Mouse (Mus musculus): ENCODE measurements around the gene Fggy. TPM values are rescaled to one million over a fixed set of nuclear protein-coding genes. Genes with fewer than 3 reads are reported as not detected.

Gene Fggy
- polyA plus RNA-seq, 1 experiment from 2014 or later = 7.9 TPM

- no peak for DNase-seq (ENCODE audit: low spot score)
- Histone ChIP-seq H3K9me3 (ENCODE audit: control insufficient read depth, low read length) (no peaks in the 10 kb centered on the region), H3K4me2 (no peak overlapping the region), H3K36me3 (ENCODE audit: control insufficient read depth, insufficient read depth, low read length) (no peaks in the 10 kb centered on the region), H3K4me3 (ENCODE audit: low read depth, low read length) (no peak overlapping the region), H3K4me1 (replicated peaks; ENCODE audit: control insufficient read depth, insufficient read depth, low read length) (no peaks in the 10 kb centered on the region), H3K27ac (ENCODE audit: low read depth, low read length) (no peak overlapping the region), H3K27me3 (replicated peaks; ENCODE audit: control insufficient read depth, insufficient read depth, low read length) (no peaks in the 10 kb centered on the region), H3K9ac (ENCODE audit: low read depth, low read length) (no peak overlapping the region)
- WGBS = 70% methylated on average over 4 of the region's 4 CpGs
- ATAC-seq (replicated peaks; ENCODE audit: low FRiP score) = no peak
Measured at GRCm38 (mm10) chr4:95884184-95885145, 327.2 kb downstream of the Fggy start.

- no peaks in the 10 kb centered on the region for H3K36me3 ChIP-seq (ENCODE audit: control insufficient read depth, insufficient read depth, low read length)
- H3K27me3 ChIP-seq (replicated peaks; ENCODE audit: control insufficient read depth, insufficient read depth, low read length) = no peaks in the 10 kb centered on the region
- no peak for DNase-seq (ENCODE audit: low spot score)
- H3K27ac ChIP-seq (ENCODE audit: low read depth, low read length) = no peak overlapping the region
- no peak overlapping the region for H3K4me2 ChIP-seq
- no peak for ATAC-seq (replicated peaks; ENCODE audit: low FRiP score)
- no peak overlapping the region for H3K9ac ChIP-seq (ENCODE audit: low read depth, low read length)
- no peaks in the 10 kb centered on the region for H3K4me1 ChIP-seq (replicated peaks; ENCODE audit: control insufficient read depth, insufficient read depth, low read length)
- no peak overlapping the region for H3K4me3 ChIP-seq (ENCODE audit: low read depth, low read length)
- H3K9me3 ChIP-seq (ENCODE audit: control insufficient read depth, low read length) = no peaks in the 10 kb centered on the region
- WGBS = 62% methylated on average over 2 of the region's 2 CpGs
Measured at GRCm38 (mm10) chr4:95895199-95895754, 338.0 kb downstream of the Fggy start.

GRCm38 (mm10) chr4:95896571-95896970 is 339.3 kb downstream of the Fggy start:
- Histone ChIP-seq H3K9ac (ENCODE audit: low read depth, low read length) (no peak overlapping the region), H3K27ac (ENCODE audit: low read depth, low read length) (no peak overlapping the region), H3K4me3 (ENCODE audit: low read depth, low read length) (no peak overlapping the region), H3K4me2 (no peak overlapping the region), H3K9me3 (ENCODE audit: control insufficient read depth, low read length) (no peaks in the 10 kb centered on the region), H3K4me1 (replicated peaks; ENCODE audit: control insufficient read depth, insufficient read depth, low read length) (no peaks in the 10 kb centered on the region), H3K27me3 (replicated peaks; ENCODE audit: control insufficient read depth, insufficient read depth, low read length) (no peaks in the 10 kb centered on the region), H3K36me3 (ENCODE audit: control insufficient read depth, insufficient read depth, low read length) (no peaks in the 10 kb centered on the region)
- no peak for DNase-seq (ENCODE audit: low spot score)
- ATAC-seq (replicated peaks; ENCODE audit: low FRiP score) = no peak
- 60% methylated on average over 5 of the region's 5 CpGs for WGBS

GRCm38 (mm10) chr4:95897236-95897874 is 340.0 kb downstream of the Fggy start:
- Histone ChIP-seq H3K9me3 (ENCODE audit: control insufficient read depth, low read length) (no peaks in the 10 kb centered on the region), H3K27ac (ENCODE audit: low read depth, low read length) (no peak overlapping the region), H3K27me3 (replicated peaks; ENCODE audit: control insufficient read depth, insufficient read depth, low read length) (no peaks in the 10 kb centered on the region), H3K36me3 (ENCODE audit: control insufficient read depth, insufficient read depth, low read length) (no peaks in the 10 kb centered on the region), H3K4me1 (replicated peaks; ENCODE audit: control insufficient read depth, insufficient read depth, low read length) (no peaks in the 10 kb centered on the region), H3K4me3 (ENCODE audit: low read depth, low read length) (no peak overlapping the region), H3K9ac (ENCODE audit: low read depth, low read length) (no peak overlapping the region), H3K4me2 (no peak overlapping the region)
- DNase-seq (ENCODE audit: low spot score) (no peak), ATAC-seq (replicated peaks; ENCODE audit: low FRiP score) (no peak)
- 81% methylated on average over 7 of the region's 7 CpGs for WGBS

GRCm38 (mm10) chr4:95898714-95899113 is 341.4 kb downstream of the Fggy start:
- Histone ChIP-seq H3K27me3 (replicated peaks; ENCODE audit: control insufficient read depth, insufficient read depth, low read length) (no peaks in the 10 kb centered on the region), H3K4me2 (no peak overlapping the region), H3K4me1 (replicated peaks; ENCODE audit: control insufficient read depth, insufficient read depth, low read length) (no peaks in the 10 kb centered on the region), H3K4me3 (ENCODE audit: low read depth, low read length) (no peak overlapping the region), H3K27ac (ENCODE audit: low read depth, low read length) (no peak overlapping the region), H3K9me3 (ENCODE audit: control insufficient read depth, low read length) (no peaks in the 10 kb centered on the region), H3K36me3 (ENCODE audit: control insufficient read depth, insufficient read depth, low read length) (no peaks in the 10 kb centered on the region), H3K9ac (ENCODE audit: low read depth, low read length) (no peak overlapping the region)
- DNase-seq (ENCODE audit: low spot score) (no peak), ATAC-seq (replicated peaks; ENCODE audit: low FRiP score) (no peak)
- 45% methylated on average over 5 of the region's 6 CpGs for WGBS

- ATAC-seq (replicated peaks; ENCODE audit: low FRiP score) = no peak
- Histone ChIP-seq H3K9me3 (ENCODE audit: control insufficient read depth, low read length) (no peaks in the 10 kb centered on the region), H3K4me1 (replicated peaks; ENCODE audit: control insufficient read depth, insufficient read depth, low read length) (no peaks in the 10 kb centered on the region), H3K9ac (ENCODE audit: low read depth, low read length) (no peak overlapping the region), H3K27me3 (replicated peaks; ENCODE audit: control insufficient read depth, insufficient read depth, low read length) (no peaks in the 10 kb centered on the region), H3K4me3 (ENCODE audit: low read depth, low read length) (no peak overlapping the region), H3K27ac (ENCODE audit: low read depth, low read length) (no peak overlapping the region), H3K36me3 (ENCODE audit: control insufficient read depth, insufficient read depth, low read length) (no peaks in the 10 kb centered on the region), H3K4me2 (no peak overlapping the region)
- 58% methylated on average over 4 of the region's 4 CpGs for WGBS
- DNase-seq (ENCODE audit: low spot score) = no peak
Measured at GRCm38 (mm10) chr4:95899926-95900712, 342.8 kb downstream of the Fggy start.

- DNase-seq (ENCODE audit: low spot score) (no peak), ATAC-seq (replicated peaks; ENCODE audit: low FRiP score) (no peak)
Measured at GRCm38 (mm10) chr4:95900815-95901214, 343.5 kb downstream of the Fggy start.

GRCm38 (mm10) chr4:95906141-95906540 is 348.8 kb downstream of the Fggy start:
- no peaks in the 10 kb centered on the region for H3K4me1 ChIP-seq (replicated peaks; ENCODE audit: control insufficient read depth, insufficient read depth, low read length)
- H3K4me2 ChIP-seq = no peak overlapping the region
- no peak overlapping the region for H3K27ac ChIP-seq (ENCODE audit: low read depth, low read length)
- H3K9ac ChIP-seq (ENCODE audit: low read depth, low read length) = no peak overlapping the region
- H3K4me3 ChIP-seq (ENCODE audit: low read depth, low read length) = no peak overlapping the region
- H3K36me3 ChIP-seq (ENCODE audit: control insufficient read depth, insufficient read depth, low read length) = no peaks in the 10 kb centered on the region
- ATAC-seq (replicated peaks; ENCODE audit: low FRiP score) (no peak), DNase-seq (ENCODE audit: low spot score) (no peak)
- no peaks in the 10 kb centered on the region for H3K27me3 ChIP-seq (replicated peaks; ENCODE audit: control insufficient read depth, insufficient read depth, low read length)
- H3K9me3 ChIP-seq (ENCODE audit: control insufficient read depth, low read length) = no peaks in the 10 kb centered on the region

More at GRCm38 (mm10) chr4:95900815-95901214, 343.5 kb downstream of the Fggy start:
- H3K4me1 ChIP-seq (replicated peaks; ENCODE audit: control insufficient read depth, insufficient read depth, low read length) = no peaks in the 10 kb centered on the region
- H3K27ac ChIP-seq (ENCODE audit: low read depth, low read length) = no peak overlapping the region
- H3K9ac ChIP-seq (ENCODE audit: low read depth, low read length) = no peak overlapping the region
- WGBS = 63% methylated on average over 1 of the region's 1 CpGs
- no peaks in the 10 kb centered on the region for H3K9me3 ChIP-seq (ENCODE audit: control insufficient read depth, low read length)
- no peaks in the 10 kb centered on the region for H3K27me3 ChIP-seq (replicated peaks; ENCODE audit: control insufficient read depth, insufficient read depth, low read length)
- no peaks in the 10 kb centered on the region for H3K36me3 ChIP-seq (ENCODE audit: control insufficient read depth, insufficient read depth, low read length)
- no peak overlapping the region for H3K4me3 ChIP-seq (ENCODE audit: low read depth, low read length)
- H3K4me2 ChIP-seq = no peak overlapping the region
